Mouse (Mus musculus): ENCODE measurements at regions not wholly inside any gene's neighbourhood (a gene's known extent, or its start where the extent isn't known, plus 50 kb on each side); places are given as distances from the start of the nearest gene placed in this dataset.

DNA sequence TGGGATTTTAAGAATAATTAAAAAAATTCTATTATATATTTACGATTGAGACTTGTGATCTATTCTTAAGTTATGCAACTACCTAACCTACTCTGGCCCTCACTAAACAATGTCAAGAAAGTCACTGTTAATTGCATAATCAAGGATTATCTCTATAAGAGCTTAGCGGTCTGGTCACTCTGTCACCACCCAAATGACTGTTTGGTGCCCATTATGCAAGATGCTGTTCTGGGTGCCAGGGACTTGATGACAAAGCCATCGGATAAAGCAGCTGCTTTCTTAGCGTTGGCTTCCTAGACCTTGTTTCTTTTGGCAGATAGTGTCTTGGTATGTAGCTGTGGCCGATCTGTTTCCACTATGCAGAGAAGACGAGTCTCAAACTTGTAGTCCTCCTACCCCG, 236.4 kb downstream of the AI593442 start:
- no peak for TF ChIP-seq CTCF (IDR thresholded peaks at IDR 0.05; ENCODE audit: low read depth)
- TF ChIP-seq EP300 (IDR thresholded peaks at IDR 0.05; ENCODE audit: low read depth) = no peak
